Mouse (Mus musculus) stomach, postnatal 0 days (tissue): ENCODE data around the gene Dusp12. TPM values are rescaled to one million over a fixed set of nuclear protein-coding genes. Genes with fewer than 3 reads are reported as not detected.
A peak's percentile ranks its signal among the peaks of the same experiment; 100 is the strongest.

Experiments used
- ATAC-seq: fragments of 200-750 bp; cut with Nextera tagmentation; 2 replicates; pipeline ENCODE4 v1.8.0; 2017; ENCODE audit not compliant: low FRiP score, low TSS enrichment
- DNase-seq: peaks from one replicate; pipeline ENCODE4 v3.0.0-alpha.2; 2016; ENCODE audit warnings: low spot score
- H3K27ac ChIP-seq: fragments of 300-500 bp; sonication (generic); replicated peaks from 2 replicates; pipeline ENCODE4 v1.5.1; 2014; ENCODE audit warnings: mild to moderate bottlenecking, control low read depth
- H3K27me3 ChIP-seq: fragments of 300-500 bp; sonication (generic); 2 replicates; pipeline ENCODE4 v1.6.1; 2014; ENCODE audit warnings: low read length; ENCODE audit not compliant: control insufficient read depth, insufficient read depth
- H3K36me3 ChIP-seq: fragments of 300-500 bp; sonication (generic); 2 replicates; pipeline ENCODE4 v1.6.1; 2014; ENCODE audit warnings: low read length, mixed read lengths; ENCODE audit not compliant: control insufficient read depth, insufficient read depth
- H3K4me1 ChIP-seq: fragments of 300-500 bp; sonication (generic); replicated peaks from 2 replicates; pipeline ENCODE4 v1.6.1; 2014; ENCODE audit warnings: antibody characterized with exemption; ENCODE audit not compliant: control insufficient read depth, insufficient read depth
- H3K4me2 ChIP-seq: fragments of 300-500 bp; sonication (generic); replicated peaks from 2 replicates; pipeline ENCODE4 v1.6.1; 2014; ENCODE audit warnings: low read depth, mild to moderate bottlenecking, control low read depth, moderate library complexity
- H3K4me3 ChIP-seq: fragments of 300-500 bp; sonication (generic); 2 replicates; pipeline ENCODE4 v1.5.1; 2014; ENCODE audit warnings: low read depth, low read length, control low read depth
- H3K9ac ChIP-seq: fragments of 300-500 bp; sonication (generic); 2 replicates; pipeline ENCODE4 v1.6.1; 2014; ENCODE audit warnings: mild to moderate bottlenecking, low read length, control low read depth, mixed read lengths
- H3K9me3 ChIP-seq: fragments of 300-500 bp; sonication (generic); 2 replicates; pipeline ENCODE4 v1.6.1; 2016; ENCODE audit warnings: low read length; ENCODE audit not compliant: control insufficient read depth
- CTCF ChIP-seq: IDR thresholded peaks from 2 replicates; pipeline ENCODE4 v1.5.1; 2016; ENCODE audit warnings: antibody characterized with exemption, low read depth, mild to moderate bottlenecking, moderate library complexity
- EP300 ChIP-seq: optimal IDR thresholded peaks from 2 replicates; pipeline ENCODE3; 2016; ENCODE audit warnings: antibody characterized with exemption
- whole genome bisulfite sequencing: fragments of 180-500 bp; shearing (Covaris S2); extraction: QIAGEN DNeasy Blood & Tissue Kit; methylation state at CpG from one replicate; pipeline ENCODE4 v1.1.7; 2014; 5-methylcytosine and 5-hydroxymethylcytosine counted together
- polyA plus RNA-seq: library from polyadenylated mRNA; unstranded; fragments of >200 nt; fragmentation: Nextera tagmentation; extraction: Ambion mirVana; gene quantifications from 2 replicates; pipeline ENCODE4 v1.2.1, GENCODE M21; 2015

Dusp12 gene
- polyA plus RNA-seq = 23.8 and 23.9 TPM in 2 replicates

- no peaks in the 10 kb centered on the region for H3K4me1 ChIP-seq
- peak within 1 kb of the TSS; percentile 87 for H3K27ac ChIP-seq
- ATAC-seq = peak; percentile 89
- H3K4me2 ChIP-seq = peak within 1 kb of the TSS; percentile 68
- peak within 1 kb of the TSS; percentile 93 for H3K9ac ChIP-seq
- no peaks in the 10 kb centered on the region; the same call in 1 of the 2 replicates for H3K36me3 ChIP-seq
- no peak for TF ChIP-seq EP300
- peak; percentile 80 for TF ChIP-seq CTCF
- H3K27me3 ChIP-seq = no peaks in the 10 kb centered on the region
- DNase-seq = peak; percentile 91
- H3K9me3 ChIP-seq = no peaks in the 10 kb centered on the region
- WGBS = under 1% methylated on average over 45 of the region's 46 CpGs
- H3K4me3 ChIP-seq = peak within 1 kb of the TSS; percentile 95
Measured at GRCm38 (mm10) chr1:170884978-170885561, at the start of gene Dusp12, which contains the start of gene Gm26620. Gene Dusp12 (minus strand): TSS chr1:170885540. Gene Gm26620 (plus strand): TSS chr1:170885065.

DNA sequence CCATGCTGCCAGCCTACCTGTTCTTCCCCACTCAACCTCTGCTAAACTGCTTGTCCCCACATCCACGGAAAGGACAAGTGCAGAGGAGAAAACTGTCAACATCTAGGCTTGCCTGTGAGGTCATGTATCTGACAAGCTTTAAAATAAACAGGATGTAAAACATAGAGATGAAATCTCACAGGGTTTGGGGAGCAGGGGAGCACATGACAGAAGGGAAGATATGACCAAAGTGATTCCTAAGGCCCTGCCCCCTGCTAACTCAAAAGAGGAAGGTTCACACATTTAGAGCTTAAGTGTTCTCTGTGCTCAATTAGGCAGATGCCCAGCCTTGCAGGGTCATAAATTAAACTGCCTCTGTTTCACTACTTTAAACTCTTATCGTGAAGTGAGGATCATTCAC is 49.0 kb upstream of the Dusp12 start:
- ATAC-seq (no peak), DNase-seq (no peak)
- Histone ChIP-seq H3K27me3 (no peaks in the 10 kb centered on the region), H3K27ac (no peak overlapping the region), H3K4me1 (no peaks in the 10 kb centered on the region), H3K9ac (no peak overlapping the region), H3K4me2 (no peak overlapping the region), H3K4me3 (no peak overlapping the region), H3K36me3 (no peaks in the 10 kb centered on the region), H3K9me3 (no peaks in the 10 kb centered on the region)
- WGBS = 41% methylated on average over 2 of the region's 2 CpGs
- no peak for TF ChIP-seq EP300
- no peak for TF ChIP-seq CTCF

- no peak overlapping the region for H3K27ac ChIP-seq
- TF ChIP-seq CTCF (no peak), EP300 (no peak)
- no peaks in the 10 kb centered on the region for H3K36me3 ChIP-seq
- H3K9me3 ChIP-seq = no peaks in the 10 kb centered on the region
- WGBS = 82% methylated on average over 1 of the region's 1 CpGs
- H3K9ac ChIP-seq = no peak overlapping the region
- H3K4me2 ChIP-seq = no peak overlapping the region
- DNase-seq = no peak
- ATAC-seq = no peak
- H3K4me1 ChIP-seq = no peaks in the 10 kb centered on the region
- H3K4me3 ChIP-seq = no peak overlapping the region
- no peaks in the 10 kb centered on the region for H3K27me3 ChIP-seq
Measured at GRCm38 (mm10) chr1:170933940-170934339, 48.6 kb upstream of the Dusp12 start.

GRCm38 (mm10) chr1:170933386-170933920 is 48.1 kb upstream of the Dusp12 start:
- Histone ChIP-seq H3K4me3 (no peak overlapping the region), H3K27ac (no peak overlapping the region), H3K4me2 (no peak overlapping the region), H3K9me3 (no peaks in the 10 kb centered on the region), H3K9ac (no peak overlapping the region), H3K36me3 (no peaks in the 10 kb centered on the region), H3K27me3 (no peaks in the 10 kb centered on the region), H3K4me1 (no peaks in the 10 kb centered on the region)
- 77% methylated on average over 6 of the region's 6 CpGs for WGBS
- TF ChIP-seq CTCF (no peak), EP300 (no peak)
- DNase-seq (no peak), ATAC-seq (no peak)

DNA sequence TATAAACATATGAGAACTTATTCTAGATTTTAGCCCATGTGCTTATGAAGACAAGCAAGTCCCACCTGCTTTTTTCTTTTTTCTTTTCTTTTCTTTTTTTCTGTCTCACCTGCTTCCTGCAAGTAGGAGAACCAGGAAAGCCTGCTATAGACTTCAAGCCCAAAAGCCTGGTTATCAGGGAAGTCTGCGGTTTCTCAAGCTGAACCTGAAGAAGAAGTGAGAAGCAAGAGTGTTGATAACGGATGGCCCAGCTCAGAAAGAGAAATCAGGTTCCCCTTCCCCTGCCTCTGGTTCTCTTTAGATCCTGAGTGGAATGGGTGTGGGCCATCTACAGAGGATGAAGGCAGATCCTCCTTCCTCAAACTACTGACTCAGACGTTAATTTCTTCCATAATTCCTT is 46.7 kb upstream of the Dusp12 start:
- TF ChIP-seq EP300 (no peak), CTCF (no peak)
- WGBS = 70% methylated on average over 3 of the region's 3 CpGs
- DNase-seq = no peak
- H3K4me3 ChIP-seq = no peak overlapping the region
- no peaks in the 10 kb centered on the region for H3K36me3 ChIP-seq
- H3K4me2 ChIP-seq = no peak overlapping the region
- ATAC-seq = no peak
- H3K4me1 ChIP-seq = no peaks in the 10 kb centered on the region
- H3K27ac ChIP-seq = no peak overlapping the region
- H3K9me3 ChIP-seq = no peaks in the 10 kb centered on the region
- no peak overlapping the region for H3K9ac ChIP-seq
- H3K27me3 ChIP-seq = no peaks in the 10 kb centered on the region

DNA sequence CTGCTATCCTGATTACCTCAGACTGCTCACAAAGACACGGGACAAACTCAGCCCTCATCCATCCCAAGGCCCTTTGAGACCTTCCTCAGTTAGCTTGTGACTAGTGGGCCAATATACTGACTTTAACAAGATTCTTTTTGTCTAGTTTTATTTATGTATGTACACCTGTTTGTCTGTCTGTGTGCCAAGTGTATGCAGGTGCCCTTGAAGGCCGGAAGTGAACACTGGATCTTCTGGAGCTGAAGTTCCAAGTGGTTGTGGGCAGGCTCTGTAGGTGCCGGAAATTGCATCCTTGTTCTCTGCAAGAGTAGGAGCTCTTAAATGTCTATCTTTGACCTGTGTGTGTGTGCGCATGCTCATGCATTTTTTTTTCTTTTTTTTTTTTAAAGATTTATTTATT is 43.9 kb upstream of the Dusp12 start:
- Histone ChIP-seq H3K36me3 (no peaks in the 10 kb centered on the region), H3K9me3 (no peaks in the 10 kb centered on the region), H3K27me3 (no peaks in the 10 kb centered on the region), H3K4me3 (no peak overlapping the region), H3K4me1 (no peaks in the 10 kb centered on the region), H3K4me2 (no peak overlapping the region), H3K9ac (no peak overlapping the region), H3K27ac (no peak overlapping the region)
- ATAC-seq (no peak), DNase-seq (no peak)
- TF ChIP-seq EP300 (no peak), CTCF (no peak)
- WGBS = 83% methylated on average over 4 of the region's 4 CpGs
